Mouse (Mus musculus) E14TG2a.4 (cell line): ENCODE measurements around the gene Gm20388.

Experiments
- CTCF ChIP-seq: conservative IDR thresholded peaks from 2 replicates; pipeline ENCODE4 v1.5.1; 2014; ENCODE audit warnings: low read length
- NANOG ChIP-seq: IDR thresholded peaks from 2 replicates; pipeline ENCODE4 v1.6.1; 2014; ENCODE audit warnings: borderline replicate concordance, low read length, mixed read lengths
- POU5F1 ChIP-seq: IDR thresholded peaks from 2 replicates; pipeline ENCODE4 v1.6.1; 2014; ENCODE audit warnings: low read length, borderline replicate concordance

- peak; percentile 58 for TF ChIP-seq CTCF
- no peak for TF ChIP-seq POU5F1
- TF ChIP-seq NANOG: no peak
These were observed 1425.0 kb downstream of the Gm20388 start for GRCm38 (mm10) chr8:121335684-121336083.
